Mouse (Mus musculus) liver, embryonic 15.5 days (tissue): ENCODE data around the gene Olfr957. TPM values are rescaled to one million over a fixed set of nuclear protein-coding genes. Genes with fewer than 3 reads are reported as not detected.

ENCODE experiments used
- polyA plus RNA-seq: library from polyadenylated mRNA; unstranded; fragments of >200 nt; fragmentation: Nextera tagmentation; extraction: Ambion mirVana; gene quantifications from 2 replicates; pipeline ENCODE4 v1.2.1, GENCODE M21; 2015

The Olfr957 gene
- polyA plus RNA-seq, 1 experiment from 2014 or later, result not detected

Other genes starting within 250 kb of the Olfr957 start
- gene Olfr945, start 239.0 kb downstream of the Olfr957 start, polyA plus RNA-seq, result not detected in 2 replicates
- not detected in 2 replicates for gene Olfr948, start 189.8 kb downstream of the Olfr957 start, polyA plus RNA-seq
- gene Olfr951, start 128.4 kb downstream of the Olfr957 start, polyA plus RNA-seq, result not detected in 2 replicates
- not detected in 2 replicates for gene Olfr952, start 88.7 kb downstream of the Olfr957 start, polyA plus RNA-seq
- gene Olfr954, start 59.1 kb downstream of the Olfr957 start, polyA plus RNA-seq, result not detected in 2 replicates
- not detected in 2 replicates for gene Olfr955, start 43.9 kb downstream of the Olfr957 start, polyA plus RNA-seq
- gene Olfr44, start 21.8 kb downstream of the Olfr957 start, polyA plus RNA-seq, result not detected in 2 replicates
- not detected in 2 replicates for gene Olfr958, start 38.2 kb upstream of the Olfr957 start, polyA plus RNA-seq
- gene Olfr959, start 59.8 kb upstream of the Olfr957 start, polyA plus RNA-seq, result not detected in 2 replicates
- 3.2 and 4.6 TPM in 2 replicates for gene AW551984, start 88.6 kb upstream of the Olfr957 start, polyA plus RNA-seq
- gene Olfr148, start 94.8 kb upstream of the Olfr957 start, polyA plus RNA-seq, result not detected in 2 replicates
- gene Olfr960, start 105.6 kb upstream of the Olfr957 start, polyA plus RNA-seq, result not detected in 2 replicates
- gene Olfr961, start 129.3 kb upstream of the Olfr957 start, polyA plus RNA-seq, result not detected in 2 replicates
- gene Olfr963, start 151.4 kb upstream of the Olfr957 start, polyA plus RNA-seq, result not detected in 2 replicates
- not detected in 2 replicates for gene Olfr149, start 191.3 kb upstream of the Olfr957 start, polyA plus RNA-seq
- not detected in 2 replicates for gene Olfr965, start 195.5 kb upstream of the Olfr957 start, polyA plus RNA-seq
- gene Olfr150, start 215.2 kb upstream of the Olfr957 start, polyA plus RNA-seq, result not detected in 2 replicates
- gene Olfr967, start 230.4 kb upstream of the Olfr957 start, polyA plus RNA-seq, result not detected in 2 replicates